Mouse (Mus musculus): Measurements from ENCODE around the gene Akr7a5. TPM values are rescaled to one million over a fixed set of nuclear protein-coding genes. Genes with fewer than 3 reads are reported as not detected.

Akr7a5 gene
- total RNA-seq, 1 experiment: 24.7 TPM

GRCm38 (mm10) chr4:139282955-139283417, 27.6 kb upstream of the Akr7a5 start:
- in situ Hi-C loops (cut with MboI; ENCODE audit: low sequenced_read_pairs in 2 of 2, unreplicated experiment in 2 of 2): loop anchor here in 1 of 2 experiments (25.0 kb wide), 1 partner anchor 196 kb away; the partner anchor contains the start of genes Htr6 and Nbl1
- no peak overlapping the region for H3K27ac ChIP-seq (ENCODE audit: insufficient read depth, low read depth, low read length, poor library complexity, severe bottlenecking)
- TF ChIP-seq HCFC1 (IDR thresholded peaks at IDR 0.05; ENCODE audit: borderline replicate concordance, insufficient read depth, low read length) (no peak), ZNF384 (IDR thresholded peaks at IDR 0.05; ENCODE audit: low read depth, low read length) (no peak), MAFK (IDR thresholded peaks at IDR 0.05; ENCODE audit: insufficient read depth, low read depth, low read length) (no peak), ZC3H11A (IDR thresholded peaks at IDR 0.05; ENCODE audit: borderline replicate concordance, low read depth, low read length) (no peak)

GRCm38 (mm10) chr4:139284877-139285276, 25.7 kb upstream of the Akr7a5 start:
- Histone ChIP-seq H3K36me3 (ENCODE audit: control insufficient read depth, insufficient read depth, low read length, poor library complexity, severe bottlenecking) (peaks cover 46% of the 10 kb centered on the region), H3K4me3 (ENCODE audit: insufficient read depth in 1 of 2, low read depth in 1 of 2, low read length in 2 of 2, poor library complexity in 1 of 2, severe bottlenecking in 1 of 2) (no peak overlapping the region), H3K9ac (ENCODE audit: insufficient read depth, low read depth, low read length, poor library complexity, severe bottlenecking) (no peak overlapping the region), H3K4me1 (ENCODE audit: control insufficient read depth in 2 of 2, insufficient read depth in 2 of 2, low read length in 2 of 2, poor library complexity in 1 of 2) (peaks cover 0 to 2% of the 10 kb centered on the region in 2 experiments; a peak in 1 of 4 replicates), H3K9me3 (ENCODE audit: control insufficient read depth, insufficient read depth, low read depth, low read length) (no peaks in the 10 kb centered on the region), H3K27ac (ENCODE audit: insufficient read depth, low read depth, low read length, poor library complexity, severe bottlenecking) (no peak overlapping the region)
- in situ Hi-C loops (cut with MboI; ENCODE audit: low sequenced_read_pairs in 2 of 2, unreplicated experiment in 2 of 2): loop anchor here in 1 of 2 experiments (25.0 kb wide), 1 partner anchor 198 kb away; the partner anchor contains the start of genes Htr6 and Nbl1
- TF ChIP-seq CHD2 (IDR thresholded peaks at IDR 0.05; ENCODE audit: low read depth, low read length) (no peak), ZNF384 (IDR thresholded peaks at IDR 0.05; ENCODE audit: low read depth, low read length) (no peak), HCFC1 (IDR thresholded peaks at IDR 0.05; ENCODE audit: borderline replicate concordance, insufficient read depth, low read length) (no peak), ZC3H11A (IDR thresholded peaks at IDR 0.05; ENCODE audit: borderline replicate concordance, low read depth, low read length) (no peak), MAFK (IDR thresholded peaks at IDR 0.05; ENCODE audit: insufficient read depth, low read depth, low read length) (no peak)
- DNase-seq (ENCODE audit: low read depth, low spot score): no peak

More at GRCm38 (mm10) chr4:139282955-139283417, 27.6 kb upstream of the Akr7a5 start:
- Histone ChIP-seq H3K9ac (ENCODE audit: insufficient read depth, low read depth, low read length, poor library complexity, severe bottlenecking) (no peak overlapping the region), H3K36me3 (ENCODE audit: control insufficient read depth, insufficient read depth, low read length, poor library complexity, severe bottlenecking) (peaks cover 35% of the 10 kb centered on the region), H3K9me3 (ENCODE audit: control insufficient read depth, insufficient read depth, low read depth, low read length) (no peaks in the 10 kb centered on the region), H3K4me3 (ENCODE audit: insufficient read depth in 1 of 2, low read depth in 1 of 2, low read length in 2 of 2, poor library complexity in 1 of 2, severe bottlenecking in 1 of 2) (no peak overlapping the region), H3K4me1 (ENCODE audit: control insufficient read depth in 2 of 2, insufficient read depth in 2 of 2, low read length in 2 of 2, poor library complexity in 1 of 2) (no peaks in the 10 kb centered on the region)
- no peak for DNase-seq (ENCODE audit: low read depth, low spot score)

GRCm38 (mm10) chr4:139286234-139286633, 24.3 kb upstream of the Akr7a5 start:
- peaks cover 0 to 6% of the 10 kb centered on the region in 2 experiments; a peak in 1 of 4 replicates for H3K4me1 ChIP-seq (ENCODE audit: control insufficient read depth in 2 of 2, insufficient read depth in 2 of 2, low read length in 2 of 2, poor library complexity in 1 of 2)
- H3K4me3 ChIP-seq (ENCODE audit: insufficient read depth in 1 of 2, low read depth in 1 of 2, low read length in 2 of 2, poor library complexity in 1 of 2, severe bottlenecking in 1 of 2): no peak overlapping the region
- H3K27ac ChIP-seq (ENCODE audit: insufficient read depth, low read depth, low read length, poor library complexity, severe bottlenecking): no peak overlapping the region
- no peak for DNase-seq (ENCODE audit: low read depth, low spot score)
- in situ Hi-C loops (cut with MboI; ENCODE audit: low sequenced_read_pairs in 2 of 2, unreplicated experiment in 2 of 2): loop anchor here in 1 of 2 experiments (25.0 kb wide), 1 partner anchor 199 kb away; the partner anchor contains the start of genes Htr6 and Nbl1
- no peak overlapping the region for H3K9ac ChIP-seq (ENCODE audit: insufficient read depth, low read depth, low read length, poor library complexity, severe bottlenecking)
- no peak for TF ChIP-seq MAFK (IDR thresholded peaks at IDR 0.05; ENCODE audit: insufficient read depth, low read depth, low read length)
- peaks cover 45% of the 10 kb centered on the region for H3K36me3 ChIP-seq (ENCODE audit: control insufficient read depth, insufficient read depth, low read length, poor library complexity, severe bottlenecking)
- H3K9me3 ChIP-seq (ENCODE audit: control insufficient read depth, insufficient read depth, low read depth, low read length): no peaks in the 10 kb centered on the region

- DNase-seq (ENCODE audit: low read depth, low spot score): peak; percentile 70
- TF ChIP-seq ZC3H11A (IDR thresholded peaks at IDR 0.05; ENCODE audit: borderline replicate concordance, low read depth, low read length): no peak
- TF ChIP-seq MAFK (IDR thresholded peaks at IDR 0.05; ENCODE audit: insufficient read depth, low read depth, low read length): no peak
- TF ChIP-seq CHD2 (IDR thresholded peaks at IDR 0.05; ENCODE audit: low read depth, low read length): no peak
- no peak for TF ChIP-seq ZNF384 (IDR thresholded peaks at IDR 0.05; ENCODE audit: low read depth, low read length)
- in situ Hi-C loops (cut with MboI; ENCODE audit: low sequenced_read_pairs in 2 of 2, unreplicated experiment in 2 of 2): loop anchor here in 1 of 2 experiments (25.0 kb wide), 1 partner anchor 200 kb away; the partner anchor contains the start of genes Htr6 and Nbl1
- H3K36me3 ChIP-seq (ENCODE audit: control insufficient read depth, insufficient read depth, low read length, poor library complexity, severe bottlenecking): peaks cover 39% of the 10 kb centered on the region
- no peaks in the 10 kb centered on the region for H3K9me3 ChIP-seq (ENCODE audit: control insufficient read depth, insufficient read depth, low read depth, low read length)
- no peak overlapping the region for H3K27ac ChIP-seq (ENCODE audit: insufficient read depth, low read depth, low read length, poor library complexity, severe bottlenecking)
- H3K4me1 ChIP-seq (ENCODE audit: control insufficient read depth in 2 of 2, insufficient read depth in 2 of 2, low read length in 2 of 2, poor library complexity in 1 of 2): peaks cover 0 to 6% of the 10 kb centered on the region in 2 experiments; a peak in 1 of 4 replicates
- no peak overlapping the region for H3K9ac ChIP-seq (ENCODE audit: insufficient read depth, low read depth, low read length, poor library complexity, severe bottlenecking)
- no peak overlapping the region for H3K4me3 ChIP-seq (ENCODE audit: insufficient read depth in 1 of 2, low read depth in 1 of 2, low read length in 2 of 2, poor library complexity in 1 of 2, severe bottlenecking in 1 of 2)
Observed at GRCm38 (mm10) chr4:139287122-139287863, 23.3 kb upstream of the Akr7a5 start.

Data from ES-E14 (cell line).